Mouse (Mus musculus) right cerebral cortex, postnatal 36 days (tissue): ENCODE measurements around the gene Nlrc3.

Source experiments
- DNase-seq, 2 experiments: peaks; one replicate each; pipeline ENCODE4 v3.0.0; 2022; ENCODE audit warnings: low spot score in 2 of 2, mixed read lengths in 1 of 2

Nlrc3 gene

GRCm38 (mm10) chr16:3929151-3929550, 47.3 kb downstream of the Nlrc3 start:
- no peak for DNase-seq

DNA sequence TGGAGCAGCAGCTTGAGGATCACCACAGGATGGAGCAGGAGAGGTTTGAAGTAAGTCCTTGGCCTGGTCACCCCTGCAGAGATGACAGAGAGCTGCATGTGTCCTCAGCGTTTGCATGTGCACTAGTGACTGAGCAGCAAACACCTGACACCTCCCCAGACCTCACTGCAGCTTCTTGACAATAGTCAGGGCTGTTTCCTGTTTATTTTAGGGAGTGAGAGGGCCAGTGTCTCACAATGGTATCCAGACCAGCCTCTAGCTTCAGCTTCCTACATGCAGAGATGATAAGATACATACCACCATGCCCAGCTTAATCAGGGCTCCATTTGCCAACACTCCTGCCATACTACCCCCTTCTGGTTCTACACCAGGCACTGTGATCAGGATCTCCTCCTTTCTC, 47.9 kb downstream of the Nlrc3 start:
- DNase-seq = no peak

DNA sequence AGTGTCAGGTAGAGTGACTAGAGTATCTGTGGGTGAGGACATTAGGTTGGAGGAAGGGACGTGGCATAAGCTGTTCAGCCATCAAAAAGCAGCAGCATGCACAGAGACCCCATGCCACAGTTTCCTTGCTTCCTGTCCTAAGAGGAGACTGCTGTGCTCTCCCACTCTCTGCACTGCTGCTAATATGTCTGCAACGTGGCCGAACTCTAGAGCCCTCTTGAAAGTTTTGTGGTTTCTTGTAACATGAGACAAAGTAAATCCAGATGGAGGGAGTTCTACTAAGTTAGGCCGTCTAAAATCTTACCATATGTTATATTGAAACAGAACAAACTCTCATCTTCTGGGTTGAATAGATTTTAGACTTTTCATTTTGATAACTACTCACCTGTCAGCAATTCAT, 52.5 kb downstream of the Nlrc3 start:
- no peak for DNase-seq

GRCm38 (mm10) chr16:3923515-3923914, 52.9 kb downstream of the Nlrc3 start:
- DNase-seq = no peak

- no peak for DNase-seq
Measured at GRCm38 (mm10) chr16:3920756-3921155, 55.7 kb downstream of the Nlrc3 start.

GRCm38 (mm10) chr16:3909118-3909517, 67.3 kb downstream of the Nlrc3 start:
- DNase-seq = no peak

- DNase-seq = peak; percentile 92 to 94
Measured at GRCm38 (mm10) chr16:3908537-3909111, 67.8 kb downstream of the Nlrc3 start, which contains the start of the genes 1700037C18Rik and Cluap1. Gene 1700037C18Rik, minus strand, starts transcription at chr16:3908689. Gene Cluap1, plus strand, starts transcription at chr16:3908801.

DNA sequence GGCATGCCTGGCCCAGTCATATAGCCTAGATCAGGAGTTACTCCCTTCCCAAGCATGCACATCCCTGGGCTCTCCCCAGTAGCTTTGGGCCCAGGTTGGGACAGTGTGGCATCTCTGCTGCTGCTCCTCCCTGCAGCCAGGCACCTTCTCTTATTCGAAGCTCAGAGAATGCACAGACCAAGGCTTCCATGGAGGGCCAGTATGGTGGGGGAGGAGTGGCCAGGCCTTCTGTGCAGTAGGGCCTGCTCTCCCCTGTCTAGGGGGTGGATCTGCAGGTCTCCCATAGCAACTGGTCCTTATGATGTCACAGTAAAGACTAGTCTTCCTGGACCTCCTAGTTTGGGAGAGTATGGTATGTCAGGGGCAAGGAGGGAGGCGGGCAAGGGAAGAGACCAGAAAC, 69.0 kb downstream of the Nlrc3 start:
- DNase-seq = no peak

DNA sequence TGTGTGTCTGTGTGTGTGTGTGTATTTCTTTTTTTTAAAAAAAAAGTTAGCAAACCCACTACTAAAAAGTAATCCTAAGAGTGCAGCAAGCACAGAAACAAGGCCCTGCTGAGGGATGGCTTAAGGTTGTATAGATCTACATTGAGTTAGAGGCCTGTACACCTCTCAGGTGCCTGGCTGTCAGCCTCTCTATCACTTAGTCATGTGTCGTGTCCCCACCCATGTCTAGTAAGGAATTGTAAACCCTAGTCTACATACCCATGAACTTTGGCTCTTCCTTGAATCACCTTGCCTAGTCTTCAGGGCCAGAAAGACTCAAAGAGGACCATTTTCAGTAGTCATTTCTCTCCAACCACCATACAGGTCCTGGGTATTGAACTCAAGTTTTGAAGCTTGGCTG, 79.9 kb downstream of the Nlrc3 start:
- no peak for DNase-seq

- no peak for DNase-seq
Measured at GRCm38 (mm10) chr16:3896046-3896445, 80.4 kb downstream of the Nlrc3 start.

DNA sequence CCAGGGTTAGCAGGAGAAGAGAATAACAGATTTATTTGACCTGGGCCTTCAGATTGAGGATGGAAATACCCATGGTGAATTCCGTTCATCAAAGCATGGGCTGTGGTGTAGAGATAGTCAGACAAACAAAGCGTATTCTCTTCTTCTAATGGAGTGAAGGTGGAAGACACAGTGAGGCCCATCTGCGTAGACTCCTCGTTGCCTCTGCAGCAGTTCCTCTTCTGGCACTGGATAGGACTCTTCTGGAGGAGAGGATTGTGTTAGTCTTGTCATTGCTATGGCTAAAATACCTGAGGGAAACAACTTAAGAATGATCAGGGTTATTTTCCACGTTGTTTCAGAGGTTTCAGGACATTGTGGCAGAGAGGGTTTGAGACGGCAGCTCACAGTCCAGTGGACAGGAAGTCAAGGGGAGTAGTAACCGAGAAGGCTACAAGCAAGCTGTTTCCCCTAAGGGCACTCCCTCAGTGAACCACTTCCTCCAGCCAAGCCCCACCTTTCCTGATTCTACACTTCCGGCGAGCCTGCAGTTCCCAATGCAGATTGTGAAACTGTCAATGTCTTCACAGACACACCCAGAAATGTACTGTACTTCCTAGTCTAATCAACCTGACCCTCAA, 81.1 kb downstream of the Nlrc3 start:
- DNase-seq = no peak
